Mouse (Mus musculus): ENCODE measurements around the gene Zfp975. TPM values are rescaled to one million over a fixed set of nuclear protein-coding genes. Genes with fewer than 3 reads are reported as not detected.
"Not testable (repeated sequence)": the region's sequence is repeated elsewhere in the genome, so short reads cannot be mapped to it uniquely, and the experiment has no call there.

The Zfp975 gene
- 8.7 and 9.4 TPM in 2 replicates for polyA plus RNA-seq (2015; fragmentation: Nextera tagmentation; extraction: Ambion mirVana)

DNA sequence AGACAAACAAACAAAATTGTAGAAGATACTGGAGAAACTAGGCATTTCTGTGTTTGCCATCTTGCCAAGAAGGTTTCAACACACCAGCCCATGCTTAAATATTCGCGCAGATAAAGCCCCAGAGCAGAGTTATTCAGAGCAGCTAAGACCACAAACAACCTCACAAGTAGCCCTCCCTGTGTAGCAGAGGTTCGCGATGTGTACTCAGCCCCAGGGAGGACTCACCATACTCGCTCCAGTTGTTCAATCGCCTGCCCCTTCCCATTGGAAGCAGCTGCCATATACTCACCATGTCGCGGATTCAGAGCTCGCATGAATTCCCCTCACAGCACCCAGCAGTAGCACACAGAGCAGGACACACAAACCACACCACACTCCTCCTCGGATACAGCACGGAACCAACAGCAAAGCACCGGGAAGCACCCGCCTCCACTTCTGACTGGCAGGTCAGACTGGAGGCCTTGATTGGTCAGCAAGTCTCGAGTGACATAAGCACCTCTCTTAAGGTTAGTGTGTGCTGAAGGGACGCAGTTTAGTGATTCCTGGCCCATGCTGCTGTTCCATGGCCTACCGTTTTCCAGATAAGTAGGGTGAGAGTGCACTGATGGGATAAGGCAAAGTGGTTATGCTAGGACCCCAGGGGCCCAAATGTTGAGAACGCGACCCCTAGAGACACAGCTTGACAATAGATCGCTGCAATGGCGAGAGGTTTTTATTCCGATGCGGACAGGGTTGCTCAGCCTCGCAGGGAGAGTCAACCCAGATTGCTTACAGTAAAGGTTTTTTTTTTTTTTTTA is at the start of gene Zfp975:
TSS of gene Zfp975 (minus strand) at position 381 of the 797 bp plus-strand sequence.
- Histone ChIP-seq H3K4me3 (ENCODE audit: low read length) (peak within 1 kb of the TSS; percentile 64), H3K4me2 (replicated peaks; ENCODE audit: low read depth, low read length) (peak within 1 kb of the TSS; percentile 56), H3K27ac (ENCODE audit: low read length) (peak within 1 kb of the TSS; percentile 80), H3K9ac (replicated peaks; ENCODE audit: low read length) (peak within 1 kb of the TSS; percentile 75)
- H3K9me3 ChIP-seq (ENCODE audit: low read length); H3K36me3 ChIP-seq (ENCODE audit: insufficient read depth, low read length); H3K27me3 ChIP-seq (ENCODE audit: insufficient read depth, low read length); H3K4me1 ChIP-seq (ENCODE audit: insufficient read depth, low read length): not testable (repeated sequence)
- peak; percentile 100 for ATAC-seq (ENCODE audit: low FRiP score, low TSS enrichment)
- under 1% methylated on average over 23 of the region's 23 CpGs for WGBS

- Histone ChIP-seq H3K4me2 (replicated peaks; ENCODE audit: low read depth, low read length) (no peak overlapping the region), H3K27me3 (ENCODE audit: insufficient read depth, low read length) (no peaks in the 10 kb centered on the region), H3K27ac (ENCODE audit: low read length) (no peak overlapping the region), H3K36me3 (ENCODE audit: insufficient read depth, low read length) (no peaks in the 10 kb centered on the region), H3K4me1 (ENCODE audit: insufficient read depth, low read length) (no peaks in the 10 kb centered on the region), H3K9me3 (ENCODE audit: low read length) (peaks cover 11% of the 10 kb centered on the region; the same call in 1 of the 2 replicates), H3K9ac (replicated peaks; ENCODE audit: low read length) (no peak overlapping the region), H3K4me3 (ENCODE audit: low read length) (no peak overlapping the region)
- WGBS, result 87% methylated on average over 10 of the region's 10 CpGs
- ATAC-seq (ENCODE audit: low FRiP score, low TSS enrichment), result no peak
Observed at GRCm38 (mm10) chr7:42738536-42739210, 46.1 kb upstream of the Zfp975 start.

- not testable (repeated sequence) for H3K27me3 ChIP-seq (ENCODE audit: insufficient read depth, low read length); H3K4me1 ChIP-seq (ENCODE audit: insufficient read depth, low read length); H3K4me2 ChIP-seq (replicated peaks; ENCODE audit: low read depth, low read length); H3K4me3 ChIP-seq (ENCODE audit: low read length); H3K9me3 ChIP-seq (ENCODE audit: low read length); H3K9ac ChIP-seq (replicated peaks; ENCODE audit: low read length); ATAC-seq (ENCODE audit: low FRiP score, low TSS enrichment); H3K36me3 ChIP-seq (ENCODE audit: insufficient read depth, low read length); H3K27ac ChIP-seq (ENCODE audit: low read length)
- 93% methylated on average over 4 of the region's 4 CpGs for WGBS
Observed at GRCm38 (mm10) chr7:42726917-42727316, 34.4 kb upstream of the Zfp975 start, which contains the start of gene Gm17067. TSS of gene Gm17067 (minus strand) at chr7:42727017.

- not testable (repeated sequence) for H3K4me1 ChIP-seq (ENCODE audit: insufficient read depth, low read length); H3K27me3 ChIP-seq (ENCODE audit: insufficient read depth, low read length); H3K36me3 ChIP-seq (ENCODE audit: insufficient read depth, low read length); H3K9me3 ChIP-seq (ENCODE audit: low read length)
- Histone ChIP-seq H3K9ac (replicated peaks; ENCODE audit: low read length) (peak overlapping the region; percentile 75), H3K4me3 (ENCODE audit: low read length) (peak overlapping the region; percentile 64), H3K27ac (ENCODE audit: low read length) (peak overlapping the region; percentile 80; the same call in 1 of the 2 replicates), H3K4me2 (replicated peaks; ENCODE audit: low read depth, low read length) (peak overlapping the region; percentile 56)
- 0% methylated on average over 4 of the region's 4 CpGs for WGBS
- peak; percentile 49; the same call in 1 of the 2 replicates for ATAC-seq (ENCODE audit: low FRiP score, low TSS enrichment)
Observed at GRCm38 (mm10) chr7:42693251-42693650, 709 bp upstream of the Zfp975 start.

GRCm38 (mm10) chr7:42680081-42680480 is 12.5 kb downstream of the Zfp975 start:
- 93% methylated on average over 6 of the region's 6 CpGs for WGBS
- not testable (repeated sequence) for H3K4me3 ChIP-seq (ENCODE audit: low read length)

GRCm38 (mm10) chr7:42679646-42680045 is 12.9 kb downstream of the Zfp975 start:
- H3K4me3 ChIP-seq (ENCODE audit: low read length); H3K9ac ChIP-seq (replicated peaks; ENCODE audit: low read length); H3K27me3 ChIP-seq (ENCODE audit: insufficient read depth, low read length); H3K27ac ChIP-seq (ENCODE audit: low read length); ATAC-seq (ENCODE audit: low FRiP score, low TSS enrichment); H3K36me3 ChIP-seq (ENCODE audit: insufficient read depth, low read length); H3K4me1 ChIP-seq (ENCODE audit: insufficient read depth, low read length); H3K4me2 ChIP-seq (replicated peaks; ENCODE audit: low read depth, low read length): not testable (repeated sequence)
- H3K9me3 ChIP-seq (ENCODE audit: low read length), result peaks cover 19% of the 10 kb centered on the region

More at GRCm38 (mm10) chr7:42680081-42680480, 12.5 kb downstream of the Zfp975 start:
- H3K4me1 ChIP-seq (ENCODE audit: insufficient read depth, low read length); ATAC-seq (ENCODE audit: low FRiP score, low TSS enrichment); H3K27ac ChIP-seq (ENCODE audit: low read length); H3K9ac ChIP-seq (replicated peaks; ENCODE audit: low read length); H3K4me2 ChIP-seq (replicated peaks; ENCODE audit: low read depth, low read length); H3K36me3 ChIP-seq (ENCODE audit: insufficient read depth, low read length); H3K27me3 ChIP-seq (ENCODE audit: insufficient read depth, low read length): not testable (repeated sequence)
- H3K9me3 ChIP-seq (ENCODE audit: low read length), result peaks cover 19% of the 10 kb centered on the region

DNA sequence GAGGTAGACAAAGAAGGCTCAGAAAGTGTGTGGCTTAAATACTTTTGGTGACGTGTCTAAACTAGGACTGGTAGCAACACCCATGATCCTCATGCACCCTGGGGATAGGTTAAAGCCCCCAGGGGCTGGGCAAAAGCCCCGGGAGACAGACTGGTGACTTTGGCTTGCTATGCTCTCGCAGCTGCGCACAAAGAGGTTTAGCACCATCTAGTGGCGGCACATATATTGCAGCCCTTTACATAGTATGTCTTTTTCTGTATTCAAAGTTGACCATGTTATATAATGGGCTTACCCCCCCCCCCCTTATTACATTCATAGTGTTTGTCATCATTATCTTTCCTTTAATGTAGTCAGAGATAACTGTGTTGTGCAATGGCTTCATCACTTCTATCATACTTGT is 32.4 kb downstream of the Zfp975 start:
- H3K27ac ChIP-seq (ENCODE audit: low read length); ATAC-seq (ENCODE audit: low FRiP score, low TSS enrichment); H3K4me1 ChIP-seq (ENCODE audit: insufficient read depth, low read length); H3K4me3 ChIP-seq (ENCODE audit: low read length); H3K9ac ChIP-seq (replicated peaks; ENCODE audit: low read length); H3K4me2 ChIP-seq (replicated peaks; ENCODE audit: low read depth, low read length); H3K27me3 ChIP-seq (ENCODE audit: insufficient read depth, low read length): not testable (repeated sequence)
- Histone ChIP-seq H3K36me3 (ENCODE audit: insufficient read depth, low read length) (peaks cover 21% of the 10 kb centered on the region; the same call in 1 of the 2 replicates), H3K9me3 (ENCODE audit: low read length) (peaks cover 12% of the 10 kb centered on the region)
- 71% methylated on average over 4 of the region's 5 CpGs for WGBS

DNA sequence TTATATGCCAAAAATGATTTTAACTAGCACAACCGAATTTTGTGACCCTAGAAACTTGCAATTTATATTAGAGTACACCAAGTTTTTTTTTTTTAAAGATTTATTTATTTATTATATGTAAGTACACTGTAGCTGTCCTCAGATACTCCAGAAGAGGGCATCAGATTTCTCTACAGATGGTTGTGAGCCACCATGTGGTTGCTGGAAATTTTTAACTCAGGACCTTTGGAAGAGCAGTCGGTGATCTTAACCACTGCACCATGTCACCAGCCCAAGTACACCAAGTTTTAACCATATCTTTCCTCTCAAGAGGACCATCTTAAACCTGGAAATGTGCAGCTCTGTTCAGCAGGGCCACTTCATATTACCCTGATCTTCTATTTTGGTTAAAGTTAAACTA is 37.3 kb downstream of the Zfp975 start:
- not testable (repeated sequence) for H3K4me1 ChIP-seq (ENCODE audit: insufficient read depth, low read length); H3K9me3 ChIP-seq (ENCODE audit: low read length); ATAC-seq (ENCODE audit: low FRiP score, low TSS enrichment); H3K27me3 ChIP-seq (ENCODE audit: insufficient read depth, low read length); H3K27ac ChIP-seq (ENCODE audit: low read length); H3K4me2 ChIP-seq (replicated peaks; ENCODE audit: low read depth, low read length); H3K4me3 ChIP-seq (ENCODE audit: low read length); H3K36me3 ChIP-seq (ENCODE audit: insufficient read depth, low read length); H3K9ac ChIP-seq (replicated peaks; ENCODE audit: low read length)
- WGBS, result 76% methylated on average over 2 of the region's 2 CpGs

- 17% methylated on average over 3 of the region's 3 CpGs for WGBS
- H3K9ac ChIP-seq (replicated peaks; ENCODE audit: low read length); ATAC-seq (ENCODE audit: low FRiP score, low TSS enrichment): not testable (repeated sequence)
Observed at GRCm38 (mm10) chr7:42643120-42643620, 49.4 kb downstream of the Zfp975 start.

More at GRCm38 (mm10) chr7:42643120-42643620, 49.4 kb downstream of the Zfp975 start:
- not testable (repeated sequence) for H3K27ac ChIP-seq (ENCODE audit: low read length); H3K27me3 ChIP-seq (ENCODE audit: insufficient read depth, low read length); H3K9me3 ChIP-seq (ENCODE audit: low read length); H3K4me1 ChIP-seq (ENCODE audit: insufficient read depth, low read length); H3K36me3 ChIP-seq (ENCODE audit: insufficient read depth, low read length)
- peak overlapping the region; percentile 52 for H3K4me2 ChIP-seq (replicated peaks; ENCODE audit: low read depth, low read length)
- peak overlapping the region; percentile 56 for H3K4me3 ChIP-seq (ENCODE audit: low read length)
